Mouse (Mus musculus) intestine, embryonic 16.5 days (tissue): Measurements from ENCODE around the gene Bik. TPM values are rescaled to one million over a fixed set of nuclear protein-coding genes. Genes with fewer than 3 reads are reported as not detected.
"Not testable (repeated sequence)": the region's sequence is repeated elsewhere in the genome, so short reads cannot be mapped to it uniquely, and the experiment has no call there.

Experiments used
- ATAC-seq: fragments of 200-750 bp; cut with Nextera tagmentation; 2 replicates; pipeline ENCODE4 v1.8.0; 2017; ENCODE audit warnings: moderate TSS enrichment, moderate library complexity
- H3K27ac ChIP-seq: fragments of 300-500 bp; sonication (generic); 2 replicates; pipeline ENCODE4 v1.5.1; 2014; ENCODE audit warnings: mild to moderate bottlenecking, low read length
- H3K27me3 ChIP-seq: fragments of 300-500 bp; sonication (generic); replicated peaks from 2 replicates; pipeline ENCODE4 v1.6.1; 2014; ENCODE audit warnings: low read length, control low read depth, mixed read lengths; ENCODE audit not compliant: control insufficient read depth, insufficient read depth
- H3K36me3 ChIP-seq: fragments of 300-500 bp; sonication (generic); 2 replicates; pipeline ENCODE4 v1.6.1; 2014; ENCODE audit warnings: low read length, control low read depth; ENCODE audit not compliant: control insufficient read depth, insufficient read depth
- H3K4me1 ChIP-seq: fragments of 300-500 bp; sonication (generic); 2 replicates; pipeline ENCODE4 v1.6.1; 2014; ENCODE audit warnings: low read length, control low read depth, mixed read lengths; ENCODE audit not compliant: control insufficient read depth, insufficient read depth
- H3K4me2 ChIP-seq: fragments of 300-500 bp; sonication (generic); 2 replicates; pipeline ENCODE4 v1.6.1; 2014; ENCODE audit warnings: low read depth, low read length, control low read depth
- H3K4me3 ChIP-seq: fragments of 300-500 bp; sonication (generic); 2 replicates; pipeline ENCODE4 v1.5.1; 2014; ENCODE audit warnings: mild to moderate bottlenecking, low read length
- H3K9ac ChIP-seq: fragments of 300-500 bp; sonication (generic); 2 replicates; pipeline ENCODE4 v1.6.1; 2014; ENCODE audit warnings: low read depth, low read length
- H3K9me3 ChIP-seq: fragments of 300-500 bp; sonication (generic); 2 replicates; pipeline ENCODE4 v1.6.1; 2016; ENCODE audit warnings: low read length, control low read depth; ENCODE audit not compliant: control insufficient read depth
- WGBS: fragments of 180-500 bp; shearing (Covaris S2); extraction: QIAGEN DNeasy Blood & Tissue Kit; methylation state at CpG from one replicate; pipeline ENCODE4 v1.1.7; 2014; 5-methylcytosine and 5-hydroxymethylcytosine counted together
- polyA plus RNA-seq: library from polyadenylated mRNA; unstranded; fragments of >200 nt; fragmentation: Nextera tagmentation; extraction: Ambion mirVana; gene quantifications from 2 replicates; pipeline ENCODE4 v1.2.1, GENCODE M21; 2015

The Bik gene
- polyA plus RNA-seq, 1 experiment from 2014 or later, result 4.3 TPM

GRCm38 (mm10) chr15:83491891-83492290 lies 34.8 kb upstream of the Bik start:
- no peaks in the 10 kb centered on the region for H3K9me3 ChIP-seq

GRCm38 (mm10) chr15:83493856-83494571 lies 32.6 kb upstream of the Bik start:
- 0 out of 2 replicates have a peak, but pooled peaks cover 3% of the 10 kb centered on the region for H3K36me3 ChIP-seq
- H3K9me3 ChIP-seq, result no peaks in the 10 kb centered on the region
- H3K27ac ChIP-seq, result no peak overlapping the region
- no peak overlapping the region for H3K4me3 ChIP-seq
- no peaks in the 10 kb centered on the region for H3K4me1 ChIP-seq
- H3K27me3 ChIP-seq, result no peaks in the 10 kb centered on the region
- WGBS, result 68% methylated on average over 7 of the region's 7 CpGs
- no peak overlapping the region for H3K9ac ChIP-seq
- ATAC-seq, result no peak
- no peak overlapping the region for H3K4me2 ChIP-seq

More at GRCm38 (mm10) chr15:83491891-83492290, 34.8 kb upstream of the Bik start:
- 48% methylated on average over 5 of the region's 5 CpGs for WGBS
- Histone ChIP-seq H3K36me3 (0 out of 2 replicates have a peak, but pooled peaks cover 3% of the 10 kb centered on the region), H3K27me3 (no peaks in the 10 kb centered on the region), H3K27ac (no peak overlapping the region), H3K4me2 (no peak overlapping the region), H3K9ac (no peak overlapping the region), H3K4me1 (no peaks in the 10 kb centered on the region), H3K4me3 (no peak overlapping the region)
- ATAC-seq, result no peak

GRCm38 (mm10) chr15:83494572-83494920 lies 32.1 kb upstream of the Bik start:
- Histone ChIP-seq H3K9me3 (no peaks in the 10 kb centered on the region), H3K27ac (no peak overlapping the region), H3K36me3 (0 out of 2 replicates have a peak, but pooled peaks cover 3% of the 10 kb centered on the region), H3K4me1 (no peaks in the 10 kb centered on the region), H3K27me3 (no peaks in the 10 kb centered on the region), H3K9ac (no peak overlapping the region), H3K4me2 (no peak overlapping the region), H3K4me3 (no peak overlapping the region)
- 64% methylated on average over 6 of the region's 6 CpGs for WGBS
- no peak for ATAC-seq

GRCm38 (mm10) chr15:83495195-83495594 lies 31.5 kb upstream of the Bik start:
- Histone ChIP-seq H3K9me3 (no peaks in the 10 kb centered on the region), H3K27ac (no peak overlapping the region), H3K9ac (no peak overlapping the region), H3K4me1 (no peaks in the 10 kb centered on the region), H3K4me3 (no peak overlapping the region), H3K36me3 (0 out of 2 replicates have a peak, but pooled peaks cover 3% of the 10 kb centered on the region), H3K4me2 (no peak overlapping the region), H3K27me3 (no peaks in the 10 kb centered on the region)
- WGBS, result 91% methylated on average over 3 of the region's 3 CpGs
- ATAC-seq, result no peak

GRCm38 (mm10) chr15:83495787-83496367 lies 30.8 kb upstream of the Bik start:
- 71% methylated on average over 22 of the region's 22 CpGs for WGBS
- Histone ChIP-seq H3K9ac (no peak overlapping the region), H3K27ac (no peak overlapping the region), H3K4me1 (no peaks in the 10 kb centered on the region), H3K9me3 (no peaks in the 10 kb centered on the region), H3K36me3 (0 out of 2 replicates have a peak, but pooled peaks cover 3% of the 10 kb centered on the region), H3K4me2 (no peak overlapping the region), H3K27me3 (no peaks in the 10 kb centered on the region), H3K4me3 (no peak overlapping the region)
- ATAC-seq, result no peak

GRCm38 (mm10) chr15:83497299-83497698 lies 29.4 kb upstream of the Bik start:
- Histone ChIP-seq H3K36me3 (0 out of 2 replicates have a peak, but pooled peaks cover 3% of the 10 kb centered on the region), H3K27ac (no peak overlapping the region), H3K4me2 (no peak overlapping the region), H3K9me3 (no peaks in the 10 kb centered on the region), H3K9ac (no peak overlapping the region), H3K4me3 (no peak overlapping the region), H3K4me1 (no peaks in the 10 kb centered on the region), H3K27me3 (no peaks in the 10 kb centered on the region)
- 91% methylated on average over 6 of the region's 6 CpGs for WGBS
- no peak for ATAC-seq

GRCm38 (mm10) chr15:83499211-83499755 lies 27.4 kb upstream of the Bik start:
- Histone ChIP-seq H3K4me1 (no peaks in the 10 kb centered on the region), H3K9me3 (no peaks in the 10 kb centered on the region), H3K36me3 (no peaks in the 10 kb centered on the region), H3K27ac (no peak overlapping the region), H3K4me3 (no peak overlapping the region), H3K9ac (no peak overlapping the region), H3K4me2 (no peak overlapping the region), H3K27me3 (no peaks in the 10 kb centered on the region)
- ATAC-seq, result no peak
- WGBS, result 89% methylated on average over 10 of the region's 10 CpGs

GRCm38 (mm10) chr15:83500352-83500751 lies 26.3 kb upstream of the Bik start:
- no peak overlapping the region for H3K4me2 ChIP-seq
- no peak overlapping the region for H3K27ac ChIP-seq
- no peaks in the 10 kb centered on the region for H3K36me3 ChIP-seq
- no peaks in the 10 kb centered on the region for H3K4me1 ChIP-seq
- H3K9me3 ChIP-seq, result no peaks in the 10 kb centered on the region
- no peak overlapping the region for H3K4me3 ChIP-seq
- 60% methylated on average over 3 of the region's 3 CpGs for WGBS
- no peaks in the 10 kb centered on the region for H3K27me3 ChIP-seq
- no peak overlapping the region for H3K9ac ChIP-seq
- no peak for ATAC-seq

GRCm38 (mm10) chr15:83501483-83501882 lies 25.2 kb upstream of the Bik start:
- H3K9ac ChIP-seq, H3K4me2 ChIP-seq, ATAC-seq, H3K27me3 ChIP-seq, H3K4me3 ChIP-seq, H3K36me3 ChIP-seq, H3K27ac ChIP-seq, H3K9me3 ChIP-seq, H3K4me1 ChIP-seq: not testable (repeated sequence)
- 73% methylated on average over 6 of the region's 6 CpGs for WGBS
